Mouse (Mus musculus) ES-E14 (cell line): Measurements from ENCODE around the gene Sh3rf1. TPM values are rescaled to one million over a fixed set of nuclear protein-coding genes. Genes with fewer than 3 reads are reported as not detected.
A peak's percentile ranks its signal among the peaks of the same experiment; 100 is the strongest.

ENCODE experiments used
- DNase-seq: peaks from one replicate; pipeline ENCODE4 v3.0.0-alpha.2; 2013; ENCODE audit warnings: low read depth, low spot score
- H3K27ac ChIP-seq: 2 replicates; pipeline ENCODE4 v1.5.1; 2012; ENCODE audit warnings: low read depth, mild to moderate bottlenecking, low read length, moderate library complexity, mixed read lengths; ENCODE audit not compliant: poor library complexity, insufficient read depth, severe bottlenecking
- H3K36me3 ChIP-seq: 2 replicates; pipeline ENCODE4 v1.6.1; 2012; ENCODE audit warnings: mild to moderate bottlenecking, low read length, moderate library complexity, mixed read lengths; ENCODE audit not compliant: control insufficient read depth, poor library complexity, insufficient read depth, severe bottlenecking
- H3K4me1 ChIP-seq, 2 experiments: fragments of 150-350 bp in 1 of 2; sonication (generic) in 1 of 2; 2 replicates each; pipeline ENCODE4 v1.6.1; 2012; ENCODE audit warnings: low read length in 2 of 2, mild to moderate bottlenecking in 1 of 2, mixed read lengths in 1 of 2; ENCODE audit not compliant: control insufficient read depth in 2 of 2, insufficient read depth in 2 of 2, poor library complexity in 1 of 2
- H3K4me3 ChIP-seq, 2 experiments: fragments of 150-350 bp in 1 of 2; sonication (generic) in 1 of 2; 2 replicates each; pipeline ENCODE4 v1.5.1; 2012; ENCODE audit warnings: low read length in 2 of 2, low read depth in 1 of 2, mild to moderate bottlenecking in 1 of 2, mixed read lengths in 1 of 2; ENCODE audit not compliant: insufficient read depth in 1 of 2, poor library complexity in 1 of 2, severe bottlenecking in 1 of 2
- H3K9ac ChIP-seq: 2 replicates; pipeline ENCODE4 v1.6.1; 2012; ENCODE audit warnings: low read depth, mild to moderate bottlenecking, low read length, mixed read lengths; ENCODE audit not compliant: poor library complexity, insufficient read depth, severe bottlenecking
- H3K9me3 ChIP-seq: fragments of 150-350 bp; sonication (generic); 2 replicates; pipeline ENCODE4 v1.6.1; 2012; ENCODE audit warnings: low read depth, mild to moderate bottlenecking, low read length; ENCODE audit not compliant: control insufficient read depth, insufficient read depth
- CHD2 ChIP-seq: IDR thresholded peaks from 2 replicates; pipeline ENCODE4 v1.6.1; 2014; ENCODE audit warnings: mild to moderate bottlenecking, low read depth, low read length, inconsistent platforms
- HCFC1 ChIP-seq: IDR thresholded peaks from 2 replicates; pipeline ENCODE4 v1.6.1; 2012; ENCODE audit warnings: low read length, inconsistent platforms, borderline replicate concordance; ENCODE audit not compliant: insufficient read depth
- MAFK ChIP-seq: IDR thresholded peaks from 2 replicates; pipeline ENCODE4 v1.6.1; 2014; ENCODE audit warnings: mild to moderate bottlenecking, low read depth, low read length, inconsistent platforms; ENCODE audit not compliant: insufficient read depth
- ZC3H11A ChIP-seq: IDR thresholded peaks from 2 replicates; pipeline ENCODE4 v1.6.1; 2012; ENCODE audit warnings: low read depth, mild to moderate bottlenecking, inconsistent platforms, low read length, borderline replicate concordance
- ZNF384 ChIP-seq: IDR thresholded peaks from 2 replicates; pipeline ENCODE4 v1.6.1; 2012; ENCODE audit warnings: low read depth, low read length, inconsistent platforms
- in situ Hi-C, 2 experiments: fragments of 600-800 bp; cut with MboI; formaldehyde crosslinking; loops; one replicate each; pipeline ENCODE4 v1.15.1; 2025; ENCODE audit warnings: low sequenced_read_pairs in 2 of 2, inconsistent platforms in 1 of 2; ENCODE audit not compliant: unreplicated experiment in 2 of 2
- total RNA-seq: library from RNA; depleted of rRNA; stranded (reverse); fragments of 300-350 nt; gene quantifications from 2 replicates; pipeline ENCODE4 v1.2.3, GENCODE M21; 2012

The Sh3rf1 gene
- total RNA-seq, 1 experiment = 6.0 TPM

- in situ Hi-C loops = no loop called here
- Histone ChIP-seq H3K36me3 (no peaks in the 10 kb centered on the region), H3K9me3 (no peaks in the 10 kb centered on the region), H3K9ac (no peak overlapping the region; the same call in 1 of the 2 replicates), H3K4me1 (peaks cover 0 to 2% of the 10 kb centered on the region in 2 experiments; a peak in 2 of 4 replicates), H3K4me3 (peak overlapping the region in 1 of 2 experiments; percentile 30; a peak in 2 of 4 replicates), H3K27ac (no peak overlapping the region)
- TF ChIP-seq ZC3H11A (no peak), MAFK (no peak), HCFC1 (no peak), CHD2 (no peak), ZNF384 (no peak)
- DNase-seq = no peak
These were observed 2.1 kb downstream of the Sh3rf1 start for GRCm38 (mm10) chr8:61225581-61226395.

GRCm38 (mm10) chr8:61226632-61227031 lies 3.0 kb downstream of the Sh3rf1 start:
- in situ Hi-C loops = no loop called here
- Histone ChIP-seq H3K36me3 (no peaks in the 10 kb centered on the region), H3K9ac (no peak overlapping the region), H3K4me1 (peaks cover 0 to 2% of the 10 kb centered on the region in 2 experiments; a peak in 2 of 4 replicates), H3K9me3 (no peaks in the 10 kb centered on the region), H3K27ac (no peak overlapping the region), H3K4me3 (no peak overlapping the region)
- TF ChIP-seq ZC3H11A (no peak), CHD2 (no peak), HCFC1 (no peak), MAFK (no peak), ZNF384 (no peak)
- no peak for DNase-seq

GRCm38 (mm10) chr8:61228678-61229077 lies 5.0 kb downstream of the Sh3rf1 start:
- no peaks in the 10 kb centered on the region for H3K9me3 ChIP-seq
- TF ChIP-seq CHD2 (no peak), MAFK (no peak), HCFC1 (no peak), ZC3H11A (no peak), ZNF384 (no peak)
- DNase-seq = no peak
- H3K36me3 ChIP-seq = no peaks in the 10 kb centered on the region
- no peak overlapping the region for H3K27ac ChIP-seq
- in situ Hi-C loops = no loop called here
- no peak overlapping the region for H3K9ac ChIP-seq
- no peak overlapping the region for H3K4me3 ChIP-seq
- peaks cover 0 to 2% of the 10 kb centered on the region in 2 experiments; a peak in 1 of 4 replicates for H3K4me1 ChIP-seq

GRCm38 (mm10) chr8:61229511-61230195 lies 6.0 kb downstream of the Sh3rf1 start:
- no peaks in the 10 kb centered on the region for H3K9me3 ChIP-seq
- in situ Hi-C loops = no loop called here
- no peak overlapping the region for H3K9ac ChIP-seq
- H3K36me3 ChIP-seq = no peaks in the 10 kb centered on the region
- no peak overlapping the region for H3K27ac ChIP-seq
- TF ChIP-seq HCFC1 = no peak
- TF ChIP-seq ZC3H11A = no peak
- TF ChIP-seq MAFK = no peak
- no peak for TF ChIP-seq ZNF384
- no peak for TF ChIP-seq CHD2
- no peak overlapping the region for H3K4me3 ChIP-seq
- H3K4me1 ChIP-seq = peaks cover 0 to 2% of the 10 kb centered on the region in 2 experiments; a peak in 1 of 4 replicates
- DNase-seq = no peak
